Mouse (Mus musculus) limb, embryonic 10.5 days (tissue): ENCODE results near the gene Akr7a5. TPM values are rescaled to one million over a fixed set of nuclear protein-coding genes. Genes with fewer than 3 reads are reported as not detected.

Source experiments
- DNase-seq: peaks from one replicate; pipeline ENCODE4 v3.0.0-alpha.2; 2017; ENCODE audit warnings: low spot score
- H3K27ac ChIP-seq: fragments of 300-500 bp; sonication (generic); 2 replicates; pipeline ENCODE4 v1.5.1; 2016; ENCODE audit warnings: mild to moderate bottlenecking
- H3K27me3 ChIP-seq: fragments of 300-500 bp; sonication (generic); 2 replicates; pipeline ENCODE4 v1.6.1; 2016; ENCODE audit warnings: low read depth, mild to moderate bottlenecking; ENCODE audit not compliant: poor library complexity, severe bottlenecking
- H3K36me3 ChIP-seq: fragments of 300-500 bp; sonication (generic); 2 replicates; pipeline ENCODE4 v1.6.1; 2016; ENCODE audit warnings: mild to moderate bottlenecking, moderate library complexity
- H3K4me1 ChIP-seq: fragments of 300-500 bp; sonication (generic); 2 replicates; pipeline ENCODE4 v1.6.1; 2016
- H3K4me3 ChIP-seq: fragments of 300-500 bp; sonication (generic); 2 replicates; pipeline ENCODE4 v1.5.1; 2016; ENCODE audit warnings: mild to moderate bottlenecking, moderate library complexity
- H3K9me3 ChIP-seq: fragments of 300-500 bp; sonication (generic); replicated peaks from 2 replicates; pipeline ENCODE4 v1.6.1; 2016; ENCODE audit warnings: mild to moderate bottlenecking
- whole genome bisulfite sequencing: fragments of 180-500 bp; shearing (Covaris S2); methylation state at CpG from one replicate; pipeline ENCODE4 v1.1.7; 2016; 5-methylcytosine and 5-hydroxymethylcytosine counted together
- polyA plus RNA-seq: library from polyadenylated mRNA; unstranded; fragments of >200 nt; fragmentation: Nextera tagmentation; extraction: Ambion mirVana; gene quantifications from 2 replicates; pipeline ENCODE4 v1.2.1, GENCODE M21; 2016

Akr7a5 gene
- polyA plus RNA-seq = 115 and 133 TPM in 2 replicates

DNA sequence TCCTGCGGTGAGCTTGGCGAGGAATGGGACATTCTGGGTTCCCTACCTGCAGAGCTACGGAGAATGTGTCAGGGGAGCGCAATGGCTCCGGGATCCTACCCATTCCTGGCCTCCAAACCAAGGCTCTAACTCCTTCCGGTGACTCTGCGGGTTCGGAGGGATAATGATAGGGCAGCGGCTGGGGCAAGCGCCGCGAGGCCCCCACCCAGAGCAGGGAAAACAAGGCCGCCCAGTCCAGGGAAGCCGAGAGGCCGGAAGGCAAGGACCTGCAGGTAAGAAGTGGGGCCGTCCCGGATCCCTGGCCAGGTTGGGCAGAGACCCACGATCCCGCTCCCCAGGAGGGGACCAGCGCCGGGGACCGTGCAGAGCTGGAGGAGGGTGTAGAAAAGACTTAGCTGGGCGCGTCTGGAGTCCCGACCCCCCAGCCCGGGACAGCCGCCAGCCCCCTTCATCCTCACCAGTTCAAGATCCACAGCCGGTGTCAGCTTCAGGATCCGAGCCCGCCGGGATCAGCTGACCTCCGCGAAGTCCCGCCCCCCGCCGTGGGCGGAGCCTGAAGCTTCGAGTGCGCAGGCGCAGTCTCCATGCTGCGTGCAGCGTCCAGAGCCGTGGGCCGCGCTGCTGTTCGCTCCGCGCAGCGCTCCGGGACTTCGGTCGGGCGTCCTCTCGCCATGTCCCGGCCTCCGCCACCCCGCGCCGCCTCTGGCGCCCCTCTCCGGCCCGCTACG lies at the start of gene Akr7a5, which contains the start of gene Pqlc2:
TSS of gene Akr7a5 (plus strand) at position 574 of the 728 bp plus-strand sequence.
TSS of gene Pqlc2 (minus strand) at position 538 of the 728 bp plus-strand sequence.
- Histone ChIP-seq H3K27me3 (peaks cover 19% of the 10 kb centered on the region), H3K4me1 (peaks cover 39% of the 10 kb centered on the region), H3K27ac (peak within 1 kb of the TSS; percentile 95), H3K4me3 (peak within 1 kb of the TSS; percentile 96), H3K36me3 (peaks cover 28% of the 10 kb centered on the region), H3K9me3 (no peaks in the 10 kb centered on the region)
- peak; percentile 99 for DNase-seq
- WGBS = under 1% methylated on average over 63 of the region's 63 CpGs

DNA sequence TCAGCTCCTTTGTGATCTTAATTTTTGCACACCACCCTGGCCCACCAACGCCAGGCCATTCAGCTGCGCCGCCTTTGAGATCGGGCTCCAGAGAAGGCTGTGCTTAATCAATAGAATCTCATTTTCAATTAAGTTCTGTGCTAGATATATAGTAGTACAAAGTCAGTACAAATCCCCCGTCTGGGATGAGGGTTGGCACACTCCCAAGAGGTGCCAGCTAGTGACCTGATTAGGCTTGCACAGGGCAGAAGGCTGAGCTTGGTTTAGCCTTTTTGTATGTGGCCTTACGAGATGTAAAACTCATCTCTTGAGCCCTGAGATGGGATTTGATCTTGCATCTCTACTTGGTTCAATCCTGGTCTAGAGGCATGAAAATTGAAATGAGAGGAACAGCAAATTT lies 47.6 kb upstream of the Akr7a5 start:
- no peak for DNase-seq
- H3K9me3 ChIP-seq = no peaks in the 10 kb centered on the region
- H3K36me3 ChIP-seq = peaks cover 89% of the 10 kb centered on the region
- H3K4me3 ChIP-seq = no peak overlapping the region
- WGBS = 91% methylated on average over 6 of the region's 6 CpGs
- no peaks in the 10 kb centered on the region for H3K27me3 ChIP-seq
- H3K4me1 ChIP-seq = peaks cover 69% of the 10 kb centered on the region
- no peak overlapping the region for H3K27ac ChIP-seq

DNA sequence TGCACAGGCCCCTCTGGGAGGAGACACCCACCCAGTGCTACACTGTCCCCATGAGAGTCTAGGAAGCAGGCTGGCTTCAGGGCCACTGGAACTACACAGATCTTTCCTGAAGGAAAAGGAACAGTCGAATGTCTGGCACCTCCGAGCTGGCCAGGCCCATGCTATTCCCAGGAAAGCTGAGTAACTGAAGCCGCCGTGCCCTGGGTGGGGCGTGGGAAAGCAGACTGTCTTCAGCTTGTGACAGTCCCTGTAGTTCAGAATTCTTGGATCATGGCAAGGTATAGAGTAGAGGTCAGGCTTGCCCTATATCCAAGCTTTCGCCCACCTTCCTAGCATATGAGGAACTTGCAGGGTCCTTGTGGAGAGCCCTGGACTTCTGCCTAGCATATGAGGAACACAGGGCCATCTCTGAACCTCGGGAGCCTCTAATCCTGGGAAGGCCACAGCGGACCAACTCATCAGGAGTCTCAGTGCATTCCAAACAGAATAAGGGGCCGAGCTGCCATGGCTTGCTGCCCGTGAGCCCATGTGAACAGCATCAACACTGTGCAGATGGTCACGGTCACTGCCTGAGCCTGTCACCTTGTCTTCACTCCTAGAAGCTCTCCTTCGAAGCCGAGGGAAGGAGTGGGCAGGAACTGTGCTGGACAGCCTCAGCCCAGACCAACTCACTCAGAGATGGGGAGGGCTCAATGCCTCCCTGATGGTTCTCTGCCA lies 44.6 kb upstream of the Akr7a5 start:
- Histone ChIP-seq H3K4me1 (peaks cover 68% of the 10 kb centered on the region), H3K9me3 (no peaks in the 10 kb centered on the region), H3K36me3 (peaks cover 82% of the 10 kb centered on the region), H3K4me3 (0 out of 2 replicates have a peak overlapping the region, but pooled peaks have one; percentile 6), H3K27ac (peak overlapping the region; percentile 82), H3K27me3 (no peaks in the 10 kb centered on the region)
- WGBS = 78% methylated on average over 13 of the region's 13 CpGs
- no peak for DNase-seq

DNA sequence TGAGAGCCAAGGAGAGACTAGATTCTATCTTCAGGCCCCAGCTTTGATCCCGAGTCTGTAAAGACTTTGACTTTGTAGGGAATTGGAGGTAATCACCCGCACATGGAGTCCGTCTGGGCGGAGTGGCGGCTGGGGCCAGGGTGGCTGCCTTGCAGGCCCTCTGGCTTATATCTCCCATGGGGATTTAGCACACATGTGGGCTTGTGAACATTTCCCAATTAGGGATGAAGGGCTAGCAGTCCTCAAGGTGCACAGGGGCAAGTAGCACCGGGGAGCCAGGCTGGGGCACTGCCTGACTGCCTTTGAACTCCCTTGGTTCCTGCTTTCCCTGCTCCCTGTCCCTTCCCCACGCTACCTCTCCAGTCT lies 44.1 kb upstream of the Akr7a5 start:
- no peaks in the 10 kb centered on the region for H3K9me3 ChIP-seq
- H3K27me3 ChIP-seq = no peaks in the 10 kb centered on the region
- WGBS = 38% methylated on average over 7 of the region's 7 CpGs
- H3K4me1 ChIP-seq = peaks cover 70% of the 10 kb centered on the region
- 0 out of 2 replicates have a peak overlapping the region, but pooled peaks have one; percentile 6 for H3K4me3 ChIP-seq
- H3K27ac ChIP-seq = peak overlapping the region; percentile 82
- H3K36me3 ChIP-seq = peaks cover 79% of the 10 kb centered on the region
- peak; percentile 59 for DNase-seq

DNA sequence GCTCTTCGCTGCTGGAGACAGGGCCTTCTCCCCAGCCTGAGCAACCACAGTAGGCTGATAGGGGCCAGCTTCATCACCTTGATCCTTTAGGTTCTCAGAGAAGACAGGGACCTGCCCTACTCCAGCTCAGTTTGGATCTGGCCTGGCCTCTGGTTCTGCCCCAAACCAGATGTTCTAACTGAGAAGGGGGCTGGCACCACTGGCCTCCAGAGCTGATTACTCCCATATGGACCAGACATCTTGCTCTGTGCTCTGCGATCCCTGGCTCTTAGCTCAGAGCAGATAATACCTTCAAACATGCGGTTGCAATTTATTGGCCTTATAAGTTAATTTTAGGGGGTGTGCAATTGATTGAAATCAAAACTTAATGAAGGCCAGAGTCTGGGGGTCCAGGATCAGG lies 43.2 kb upstream of the Akr7a5 start:
- Histone ChIP-seq H3K27me3 (no peaks in the 10 kb centered on the region), H3K27ac (peak overlapping the region; percentile 82), H3K9me3 (no peaks in the 10 kb centered on the region), H3K4me3 (no peak overlapping the region), H3K4me1 (peaks cover 79% of the 10 kb centered on the region), H3K36me3 (peaks cover 78% of the 10 kb centered on the region)
- peak; percentile 58 for DNase-seq
- 40% methylated on average over 3 of the region's 3 CpGs for WGBS

DNA sequence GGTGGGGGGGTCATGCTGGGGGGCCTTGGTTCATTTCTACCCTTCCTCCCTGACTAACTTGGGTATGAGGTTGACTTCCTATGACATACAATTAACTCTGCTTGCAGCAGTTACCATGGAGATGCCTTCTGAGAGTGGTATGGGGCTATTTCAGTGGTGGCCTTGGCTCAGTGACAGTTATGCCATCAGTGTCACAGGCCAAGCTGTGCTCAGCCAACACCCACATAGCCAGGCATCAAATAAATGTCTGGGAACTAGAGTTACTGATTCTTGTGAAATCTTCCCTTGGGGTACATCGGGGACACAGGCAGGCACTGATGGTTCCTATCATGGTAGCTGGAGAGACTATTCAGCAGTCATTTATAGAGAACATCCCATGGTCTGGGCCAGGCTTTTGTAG lies 42.3 kb upstream of the Akr7a5 start:
- 97% methylated on average over 1 of the region's 1 CpGs for WGBS
- Histone ChIP-seq H3K9me3 (no peaks in the 10 kb centered on the region), H3K4me3 (no peak overlapping the region), H3K27ac (peak overlapping the region; percentile 82), H3K4me1 (peaks cover 82% of the 10 kb centered on the region), H3K27me3 (no peaks in the 10 kb centered on the region), H3K36me3 (peaks cover 78% of the 10 kb centered on the region)
- no peak for DNase-seq

DNA sequence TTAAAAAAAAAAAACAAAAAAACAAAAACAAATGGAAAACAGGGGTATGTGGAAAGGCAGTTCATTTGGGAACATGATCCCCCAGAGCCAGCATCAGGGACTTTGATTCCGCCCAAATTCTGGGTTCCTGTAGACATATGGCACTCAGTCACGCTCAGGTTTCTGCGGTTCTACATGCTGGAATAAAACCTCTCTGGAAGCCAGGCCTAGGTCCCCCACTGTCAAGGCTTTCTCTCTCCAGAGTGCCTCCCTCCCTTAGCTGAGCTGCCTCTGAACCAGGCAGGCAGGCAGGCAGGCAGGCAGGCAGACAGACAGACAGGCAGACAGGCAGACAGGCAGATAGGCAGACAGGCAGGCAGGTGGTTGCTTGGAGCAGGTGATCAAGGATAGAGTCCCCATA lies 40.4 kb upstream of the Akr7a5 start:
- H3K27me3 ChIP-seq = no peaks in the 10 kb centered on the region
- no peak overlapping the region for H3K4me3 ChIP-seq
- H3K27ac ChIP-seq = peak overlapping the region; percentile 47; the same call in 1 of the 2 replicates
- no peak for DNase-seq
- H3K4me1 ChIP-seq = peaks cover 73% of the 10 kb centered on the region
- H3K36me3 ChIP-seq = peaks cover 77% of the 10 kb centered on the region
- no peaks in the 10 kb centered on the region for H3K9me3 ChIP-seq
- 96% methylated on average over 3 of the region's 3 CpGs for WGBS

DNA sequence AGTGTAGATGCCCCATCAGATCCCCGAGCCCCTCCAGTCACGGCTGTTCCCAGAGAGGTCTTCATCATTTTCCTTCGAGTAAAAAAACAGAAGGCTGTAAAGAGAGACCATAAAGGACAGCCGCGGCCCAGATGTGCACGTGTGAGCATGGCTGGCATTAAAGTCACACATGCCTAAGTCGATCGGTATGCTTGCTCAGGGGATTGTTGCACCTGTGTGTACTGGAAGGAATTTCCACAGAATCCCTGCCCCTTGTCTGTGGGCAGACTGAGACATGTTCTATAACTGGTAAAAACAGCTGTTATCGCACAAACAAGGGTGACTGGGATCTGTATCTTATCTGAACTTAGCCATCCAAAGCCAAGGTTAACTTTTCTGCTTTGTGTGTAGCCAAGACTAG lies 39.0 kb upstream of the Akr7a5 start:
- Histone ChIP-seq H3K27me3 (no peaks in the 10 kb centered on the region), H3K9me3 (no peaks in the 10 kb centered on the region), H3K36me3 (peaks cover 73% of the 10 kb centered on the region), H3K4me3 (no peak overlapping the region), H3K27ac (peak overlapping the region; percentile 63; the same call in 1 of the 2 replicates), H3K4me1 (peaks cover 73% of the 10 kb centered on the region)
- DNase-seq = no peak
- WGBS = 78% methylated on average over 9 of the region's 9 CpGs

DNA sequence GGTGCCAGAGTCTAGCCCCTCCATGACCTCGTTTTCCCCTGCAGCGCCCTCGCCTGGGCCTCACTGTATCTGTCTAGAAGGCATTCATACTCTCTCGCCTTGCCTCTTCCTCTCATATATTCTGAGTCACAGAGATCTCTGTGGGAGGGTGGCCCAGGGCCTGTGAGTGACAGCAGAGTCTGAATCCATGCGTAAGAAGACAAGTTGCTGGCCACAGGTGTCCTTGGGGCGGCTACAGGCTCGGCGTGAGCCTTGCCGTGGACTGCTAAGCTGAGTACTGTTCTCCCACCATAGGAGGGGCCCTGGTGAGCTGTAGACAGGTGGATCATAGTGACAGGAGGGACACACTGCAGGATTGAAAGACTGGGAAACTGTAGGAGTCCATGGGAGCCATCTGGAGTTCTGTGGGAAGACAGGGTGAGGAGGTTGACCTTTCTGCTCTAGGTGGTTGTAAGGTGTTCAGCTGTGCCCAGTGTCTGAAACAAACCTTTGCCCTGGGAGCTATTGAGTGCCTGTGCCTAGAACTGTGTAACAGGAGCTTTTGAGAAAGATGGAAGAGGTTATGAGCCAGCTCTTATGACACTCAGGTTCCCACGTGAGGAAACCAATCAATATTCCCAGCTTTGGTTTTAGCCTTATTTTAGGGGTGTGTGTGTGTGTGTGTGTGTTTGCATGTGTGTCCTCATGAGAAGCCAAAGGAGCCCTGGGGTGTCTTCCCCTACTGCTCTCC lies 37.4 kb upstream of the Akr7a5 start:
- no peak for DNase-seq
- Histone ChIP-seq H3K27ac (peak overlapping the region; percentile 28; the same call in 1 of the 2 replicates), H3K9me3 (no peaks in the 10 kb centered on the region), H3K4me1 (peaks cover 64% of the 10 kb centered on the region), H3K4me3 (no peak overlapping the region), H3K27me3 (no peaks in the 10 kb centered on the region), H3K36me3 (peaks cover 72% of the 10 kb centered on the region)
- 91% methylated on average over 10 of the region's 10 CpGs for WGBS

DNA sequence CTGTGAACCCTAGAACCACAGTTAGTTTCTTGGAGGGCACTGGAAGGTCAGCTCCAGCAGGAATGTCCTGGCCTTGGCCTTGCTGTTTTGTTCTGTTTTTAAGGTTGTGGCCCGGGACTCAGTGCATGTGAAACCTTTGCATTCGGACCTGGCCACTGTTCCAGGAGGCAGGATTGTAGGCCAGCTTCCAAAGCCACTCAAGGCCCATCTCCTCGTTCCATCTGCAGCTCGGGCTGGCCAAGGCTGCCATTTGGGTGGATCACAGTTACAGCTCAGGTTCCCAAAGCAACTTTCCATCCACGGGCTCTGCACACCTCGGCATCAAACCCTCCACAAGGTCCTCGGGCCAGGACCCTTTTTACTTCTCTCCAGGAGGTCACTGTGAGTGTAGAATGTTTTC lies 36.0 kb upstream of the Akr7a5 start:
- no peak overlapping the region for H3K4me3 ChIP-seq
- no peak overlapping the region; the same call in 1 of the 2 replicates for H3K27ac ChIP-seq
- H3K9me3 ChIP-seq = no peaks in the 10 kb centered on the region
- DNase-seq = no peak
- H3K36me3 ChIP-seq = peaks cover 61% of the 10 kb centered on the region
- WGBS = 94% methylated on average over 7 of the region's 7 CpGs
- H3K4me1 ChIP-seq = peaks cover 49% of the 10 kb centered on the region
- no peaks in the 10 kb centered on the region for H3K27me3 ChIP-seq

DNA sequence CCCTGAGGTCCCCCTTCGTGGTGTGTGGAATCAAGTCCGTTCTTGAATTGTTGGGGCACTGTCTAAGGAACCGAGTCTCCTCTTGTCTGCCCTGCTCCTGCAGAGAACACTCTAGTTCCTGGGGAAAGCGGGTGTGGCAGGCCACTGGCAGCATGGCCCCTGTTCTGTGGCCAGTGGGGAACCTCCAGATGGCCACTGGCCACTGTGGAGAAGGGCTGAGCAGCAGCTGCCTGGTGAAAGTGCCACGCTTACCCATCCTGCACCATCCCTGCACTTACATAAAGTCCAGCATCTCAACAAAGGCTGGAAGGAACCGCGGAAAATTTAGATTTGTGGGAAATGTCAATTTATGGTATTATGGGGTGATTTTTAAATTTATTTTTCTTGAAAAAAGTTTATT lies 34.1 kb upstream of the Akr7a5 start:
- 0 out of 2 replicates have a peak overlapping the region, but pooled peaks have one; percentile 7 for H3K27ac ChIP-seq
- no peaks in the 10 kb centered on the region for H3K9me3 ChIP-seq
- H3K36me3 ChIP-seq = peaks cover 70% of the 10 kb centered on the region
- WGBS = 88% methylated on average over 7 of the region's 7 CpGs
- H3K4me1 ChIP-seq = peaks cover 37% of the 10 kb centered on the region
- no peak for DNase-seq
- no peak overlapping the region for H3K4me3 ChIP-seq
- no peaks in the 10 kb centered on the region for H3K27me3 ChIP-seq

DNA sequence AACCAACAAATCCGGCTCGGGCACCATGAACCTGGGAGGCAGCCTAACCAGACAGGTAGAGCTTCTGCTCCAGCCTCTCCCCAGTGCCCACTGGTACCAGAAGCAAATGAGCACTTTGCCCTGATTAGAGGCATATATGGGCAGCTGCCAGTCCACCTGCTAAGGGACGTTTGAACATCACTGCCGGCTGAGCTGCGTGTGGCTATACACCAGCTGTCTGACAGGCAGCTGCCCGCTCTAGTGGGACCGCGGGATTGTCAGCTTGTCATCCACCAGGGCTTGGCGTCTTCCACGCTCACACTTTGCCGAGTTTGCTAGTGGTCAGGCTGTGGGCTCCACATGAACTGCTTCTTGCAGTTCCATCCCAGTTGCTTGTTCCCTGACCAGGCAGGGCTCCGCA lies 30.0 kb upstream of the Akr7a5 start:
- 96% methylated on average over 12 of the region's 12 CpGs for WGBS
- Histone ChIP-seq H3K36me3 (peaks cover 71% of the 10 kb centered on the region), H3K4me3 (no peak overlapping the region), H3K9me3 (no peaks in the 10 kb centered on the region), H3K27me3 (no peaks in the 10 kb centered on the region), H3K27ac (no peak overlapping the region), H3K4me1 (peaks cover 54% of the 10 kb centered on the region)
- no peak for DNase-seq
